ENCODE assay signal across 32 mouse cellular contexts in genomic region chr10:89667571-89667970, GRCm38 (mm10). TPM values are rescaled to one million over a fixed set of nuclear protein-coding genes. Genes with fewer than 3 reads are reported as not detected.
DNase-seq lines count a peak whose midpoint lies in the region; ATAC-seq and TF ChIP-seq lines count a peak whose summit lies in the region.
"Had no signal": no experiment of that assay in that cellular context is flagged by ENCODE, and none has a peak within 500 bp of the region (broad histone marks: within the 10 kb centered on the region; RNA-seq: fewer than 3 reads in every experiment).

No protein-coding gene starts in this region.

- intact Hi-C loops in gastrocnemius, adult 2 months (cut with DNase I): no loop called here

- TF ChIP-seq CTCF in gastrocnemius, adult 2 months (IDR thresholded peaks at IDR 0.05): no peak

- no peaks in the 10 kb centered on the region for H3K9me3 ChIP-seq in kidney, embryonic 14.5 days (ENCODE audit: control insufficient read depth, low read length)
- H3K9me3 ChIP-seq: embryonic facial prominence, embryonic 10.5 days; embryonic facial prominence, embryonic 13.5 days; forebrain, embryonic 12.5 days; forebrain, embryonic 15.5 days; heart, embryonic 10.5 days; heart, embryonic 13.5 days; hindbrain, embryonic 12.5 days; hindbrain, embryonic 15.5 days had no signal

- no peak for ATAC-seq in kidney, embryonic 14.5 days (ENCODE audit: low FRiP score, low TSS enrichment)
- ATAC-seq: forebrain, embryonic 15.5 days had no signal

- no peak overlapping the region for H3K27ac ChIP-seq in kidney, embryonic 14.5 days (ENCODE audit: low read depth, low read length)
- H3K27ac ChIP-seq in gastrocnemius, adult 2 months: no peak overlapping the region
- H3K27ac ChIP-seq: embryonic facial prominence, embryonic 10.5 days; embryonic facial prominence, embryonic 13.5 days; forebrain, embryonic 12.5 days; forebrain, embryonic 15.5 days; heart, adult 2 months; heart, embryonic 10.5 days; heart, embryonic 13.5 days; hindbrain, embryonic 12.5 days; hindbrain, embryonic 15.5 days had no signal

- H3K27me3 ChIP-seq in kidney, embryonic 14.5 days (ENCODE audit: control insufficient read depth, insufficient read depth, low read length): no peaks in the 10 kb centered on the region
- H3K27me3 ChIP-seq: embryonic facial prominence, embryonic 13.5 days; forebrain, embryonic 12.5 days; forebrain, embryonic 15.5 days; heart, embryonic 13.5 days; hindbrain, embryonic 12.5 days; hindbrain, embryonic 15.5 days had no signal

- no peak overlapping the region for H3K4me2 ChIP-seq in kidney, embryonic 14.5 days (replicated peaks; ENCODE audit: low read depth, low read length)
- H3K4me2 ChIP-seq: embryonic facial prominence, embryonic 13.5 days; forebrain, embryonic 12.5 days; forebrain, embryonic 15.5 days; heart, embryonic 13.5 days; hindbrain, embryonic 12.5 days; hindbrain, embryonic 15.5 days had no signal

- 81% methylated on average over 7 of the region's 7 CpGs for WGBS in kidney, embryonic 14.5 days

- no peaks in the 10 kb centered on the region; the same call in 1 of the 2 replicates for H3K36me3 ChIP-seq in kidney, embryonic 14.5 days (ENCODE audit: control insufficient read depth, insufficient read depth, low read length)

- no peaks in the 10 kb centered on the region for H3K4me1 ChIP-seq in kidney, embryonic 14.5 days (ENCODE audit: control insufficient read depth, insufficient read depth, low read length)
- H3K4me1 ChIP-seq: embryonic facial prominence, embryonic 10.5 days; embryonic facial prominence, embryonic 13.5 days; forebrain, embryonic 12.5 days; forebrain, embryonic 15.5 days; heart, embryonic 10.5 days; heart, embryonic 13.5 days; hindbrain, embryonic 12.5 days; hindbrain, embryonic 15.5 days had no signal

- H3K4me3 ChIP-seq in kidney, embryonic 14.5 days (ENCODE audit: low read length): no peak overlapping the region
- no peak overlapping the region for H3K4me3 ChIP-seq in gastrocnemius, adult 2 months
- H3K4me3 ChIP-seq: embryonic facial prominence, embryonic 10.5 days; embryonic facial prominence, embryonic 13.5 days; erythroblast, embryonic 14.5 days; forebrain, embryonic 12.5 days; forebrain, embryonic 15.5 days; heart, adult 2 months; heart, embryonic 10.5 days; heart, embryonic 13.5 days; hindbrain, embryonic 12.5 days; hindbrain, embryonic 15.5 days had no signal

- H3K9ac ChIP-seq in kidney, embryonic 14.5 days (ENCODE audit: low read depth, low read length): no peak overlapping the region
- H3K9ac ChIP-seq: embryonic facial prominence, embryonic 13.5 days; forebrain, embryonic 12.5 days; forebrain, embryonic 15.5 days; heart, embryonic 13.5 days; hindbrain, embryonic 12.5 days; hindbrain, embryonic 15.5 days had no signal

- peak; percentile 47 for DNase-seq in kidney, adult 11 months
- peak; percentile 8 for DNase-seq in ZHBTc4 (ENCODE audit: low read depth, low spot score)
- peak; percentile 64 for DNase-seq in kidney, adult 9 months
- DNase-seq in kidney, postnatal 25 days: peak; percentile 62 to 79
- DNase-seq in gastrocnemius, adult 2 months: no peak
- DNase-seq in layer of hippocampus, postnatal 14 days (ENCODE audit: low spot score in 2 of 2): no peak
- no peak for DNase-seq in heart, postnatal 4 days
- DNase-seq: adrenal gland, postnatal 10 days; adrenal gland, postnatal 36 days; cerebellum, adult 11 months; cerebellum, adult 2 months; cerebellum, adult 9-11 months; cerebellum, postnatal 36 days; embryo, embryonic 11 days; gastrocnemius, postnatal 10 days; gastrocnemius, postnatal 36 days; heart, adult 2 months; heart, postnatal 14 days had no signal

RNA-seq across cellular contexts. Expression of gene Scyl2, which starts 18.5 kb away (rescaled TPM):
- polyA plus RNA-seq in kidney, embryonic 14.5 days (2014; fragmentation: Nextera tagmentation; extraction: Ambion mirVana): 9.2 and 16.0 TPM in 2 replicates
- 10 to 100 TPM; 13.2 to 14.0 TPM for total RNA-seq in gastrocnemius, adult 2 months (2021)
- total RNA-seq in layer of hippocampus, postnatal 14 days (2021): 10 to 100 TPM; 26.0 to 29.2 TPM
- 10 to 100 TPM; 21.4 to 22.1 TPM for total RNA-seq in heart, postnatal 4 days (2021)

RNA-seq across cellular contexts. Expression of gene Slc17a8, which starts 46.5 kb away (rescaled TPM):
- 0.29 and 0.45 TPM in 2 replicates for polyA plus RNA-seq in kidney, embryonic 14.5 days (2014; fragmentation: Nextera tagmentation; extraction: Ambion mirVana)
- total RNA-seq in gastrocnemius, adult 2 months (2021): not detected
- total RNA-seq in layer of hippocampus, postnatal 14 days (2021): 1 to 10 TPM; 3.5 to 5.4 TPM
- not detected for total RNA-seq in heart, postnatal 4 days (2021)
- total RNA-seq: adrenal gland, adult 18-20 months; ES-E14; gastrocnemius, postnatal 36 days; granulocyte monocyte progenitor cell, adult 5-6 weeks; heart, adult 2 months; hematopoietic stem cell, adult 5-6 weeks had no signal
- polyA plus RNA-seq: embryonic facial prominence, embryonic 13.5 days; erythroblast, embryonic 14.5 days; heart, adult 2 months had no signal

Comparison
In these comparisons a context has a peak if more than half of its experiments do, and no peak if none do; other contexts are left out.
1. DNase-seq: peak in kidney, adult 11 months (single experiment), ZHBTc4 (single experiment), kidney, adult 9 months (single experiment) and kidney, postnatal 25 days (2 of 2); none in gastrocnemius, adult 2 months (single experiment), layer of hippocampus, postnatal 14 days (0 of 2) and heart, postnatal 4 days (single experiment).
2. RNA of gene Slc17a8, which starts 46.5 kb away (total RNA-seq): 3.5 to 5.4 TPM in layer of hippocampus, postnatal 14 days; not detected in heart, postnatal 4 days and not detected in gastrocnemius, adult 2 months; every median in the first group is over 4 times any median in the second.